Mouse (Mus musculus) midbrain, postnatal 0 days (tissue): ENCODE results near the gene Trappc4. TPM values are rescaled to one million over a fixed set of nuclear protein-coding genes. Genes with fewer than 3 reads are reported as not detected.
"Not testable (repeated sequence)": the region's sequence is repeated elsewhere in the genome, so short reads cannot be mapped to it uniquely, and the experiment has no call there.

Experiments used
- ATAC-seq: fragments of 200-750 bp; cut with Nextera tagmentation; 2 replicates; pipeline ENCODE4 v1.8.0; 2017; ENCODE audit warnings: moderate number of reproducible peaks, mild to moderate bottlenecking, moderate TSS enrichment, moderate library complexity; ENCODE audit not compliant: low FRiP score
- DNase-seq: peaks from one replicate; pipeline ENCODE4 v3.0.0-alpha.2; 2015; ENCODE audit warnings: low spot score
- H3K27ac ChIP-seq: fragments of 300-500 bp; sonication (generic); 2 replicates; pipeline ENCODE4 v1.5.1; 2014; ENCODE audit warnings: low read depth, mild to moderate bottlenecking, low read length, mixed read lengths
- H3K27me3 ChIP-seq: fragments of 300-500 bp; sonication (generic); 2 replicates; pipeline ENCODE4 v1.6.1; 2014; ENCODE audit warnings: low read length, control low read depth, mixed read lengths; ENCODE audit not compliant: insufficient read depth
- H3K36me3 ChIP-seq: fragments of 300-500 bp; sonication (generic); 2 replicates; pipeline ENCODE4 v1.6.1; 2014; ENCODE audit warnings: low read length, control low read depth, mixed read lengths; ENCODE audit not compliant: insufficient read depth
- H3K4me1 ChIP-seq: fragments of 300-500 bp; sonication (generic); 2 replicates; pipeline ENCODE4 v1.6.1; 2014; ENCODE audit warnings: mild to moderate bottlenecking, control low read depth, antibody characterized with exemption, low read length, mixed read lengths; ENCODE audit not compliant: insufficient read depth
- H3K4me2 ChIP-seq: fragments of 300-500 bp; sonication (generic); 2 replicates; pipeline ENCODE4 v1.6.1; 2014; ENCODE audit warnings: low read depth, mild to moderate bottlenecking, low read length, mixed read lengths; ENCODE audit not compliant: poor library complexity, severe bottlenecking
- H3K4me3 ChIP-seq: fragments of 300-500 bp; sonication (generic); 2 replicates; pipeline ENCODE4 v1.5.1; 2014; ENCODE audit warnings: low read depth, mild to moderate bottlenecking, low read length, moderate library complexity
- H3K9ac ChIP-seq: fragments of 300-500 bp; sonication (generic); replicated peaks from 2 replicates; pipeline ENCODE4 v1.6.1; 2014; ENCODE audit warnings: mild to moderate bottlenecking, low read length, moderate library complexity, mixed read lengths; ENCODE audit not compliant: poor library complexity, severe bottlenecking
- H3K9me3 ChIP-seq: fragments of 300-500 bp; sonication (generic); 2 replicates; pipeline ENCODE4 v1.6.1; 2016; ENCODE audit warnings: low read length, control low read depth
- CTCF ChIP-seq: IDR thresholded peaks from 2 replicates; pipeline ENCODE4 v1.5.1; 2016; ENCODE audit warnings: antibody characterized with exemption, mild to moderate bottlenecking
- WGBS: fragments of 180-500 bp; shearing (Covaris S2); extraction: QIAGEN DNeasy Blood & Tissue Kit; methylation state at CpG from one replicate; pipeline ENCODE4 v1.1.7; 2014; 5-methylcytosine and 5-hydroxymethylcytosine counted together
- polyA plus RNA-seq: library from polyadenylated mRNA; unstranded; fragments of >200 nt; fragmentation: Nextera tagmentation; extraction: Ambion mirVana; gene quantifications from 2 replicates; pipeline ENCODE4 v1.2.1, GENCODE M21; 2015
- total RNA-seq: library from RNA; depleted of rRNA; stranded (reverse); fragments of >200 nt; gene quantifications from 2 replicates; pipeline ENCODE4 v1.2.3, GENCODE M21; 2014; rRNA removed

The Trappc4 gene
- 149 and 166 TPM in 2 replicates for total RNA-seq
- polyA plus RNA-seq, result 326 and 327 TPM in 2 replicates

DNA sequence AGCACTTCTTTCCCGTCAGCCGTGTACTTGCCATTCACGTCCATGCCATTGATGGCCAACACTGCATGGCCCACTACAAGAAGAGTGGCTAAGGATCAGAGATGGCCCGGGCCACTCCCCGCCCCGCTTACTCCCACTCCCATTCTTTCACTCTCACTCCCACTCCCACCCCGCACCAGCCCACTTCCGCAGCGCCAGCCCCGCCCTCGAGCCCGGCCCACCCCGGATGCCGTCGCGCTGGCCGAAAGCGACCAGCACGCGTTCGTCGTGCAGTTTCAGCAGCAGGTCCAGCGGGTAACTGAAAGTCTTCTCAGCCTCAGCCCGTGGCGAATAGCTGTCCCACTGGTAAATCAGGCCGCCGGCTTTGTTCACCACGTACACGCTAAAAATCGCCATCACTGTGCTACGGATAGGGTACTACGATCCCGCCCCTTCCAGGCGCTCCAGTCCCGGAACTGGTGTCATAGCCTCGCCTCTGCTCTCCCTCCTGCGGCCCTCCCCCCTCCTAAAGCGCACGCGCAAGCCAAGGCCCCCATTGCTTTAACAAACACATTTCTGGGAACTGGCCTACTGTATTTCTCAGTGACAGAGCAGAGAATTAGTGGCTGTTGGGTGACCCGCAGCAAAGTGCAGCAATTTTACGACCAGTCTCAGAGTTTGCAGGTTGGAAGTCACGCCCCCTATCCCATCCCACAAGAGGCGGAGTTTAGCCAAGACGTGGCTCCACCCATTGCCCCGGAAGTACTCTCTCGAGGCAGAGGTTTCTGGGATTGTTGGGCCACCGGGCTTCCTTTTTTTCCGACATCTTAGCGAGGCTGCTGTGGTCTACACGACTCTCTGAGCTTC is at the start of gene Trappc4, which contains the start of gene Rps25:
Gene Trappc4 (minus strand): TSS at position 695 of the 846 bp plus-strand sequence.
Gene Rps25 (plus strand): TSS at position 234 of the 846 bp plus-strand sequence.
- no peaks in the 10 kb centered on the region for H3K4me1 ChIP-seq
- under 1% methylated on average over 51 of the region's 51 CpGs for WGBS
- ATAC-seq (peak; percentile 96), DNase-seq (peak; percentile 98)
- peak within 1 kb of the TSS; percentile 81 for H3K9ac ChIP-seq
- H3K27me3 ChIP-seq, result no peaks in the 10 kb centered on the region
- peak within 1 kb of the TSS; percentile 56 for H3K4me2 ChIP-seq
- H3K9me3 ChIP-seq, result no peaks in the 10 kb centered on the region
- peak; percentile 38 for TF ChIP-seq CTCF
- peak within 1 kb of the TSS; percentile 93 for H3K27ac ChIP-seq
- H3K36me3 ChIP-seq, result peaks cover 42% of the 10 kb centered on the region
- peak within 1 kb of the TSS; percentile 71 for H3K4me3 ChIP-seq

DNA sequence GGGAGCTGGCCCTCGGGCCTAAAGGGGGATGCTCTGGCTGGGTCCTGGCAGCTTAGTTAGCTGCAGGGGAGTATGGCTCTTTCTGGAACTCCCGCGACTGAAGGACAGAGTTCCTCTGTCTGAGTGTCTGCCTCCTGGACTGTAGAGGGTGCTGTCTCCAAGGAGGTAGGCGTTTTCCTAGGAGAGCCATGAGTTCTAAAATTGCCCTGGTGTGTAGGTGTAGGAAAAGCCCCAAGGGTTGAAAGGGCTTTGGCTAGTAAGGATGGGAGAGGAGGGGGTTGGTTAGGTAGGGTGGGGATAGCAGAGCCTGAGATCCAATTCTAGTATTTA is 47.5 kb upstream of the Trappc4 start, which contains the start of gene Upk2:
Gene Upk2 (minus strand): TSS at position 86 of the 330 bp plus-strand sequence.
- ATAC-seq (no peak), DNase-seq (no peak)
- H3K4me1 ChIP-seq, result no peaks in the 10 kb centered on the region; the same call in 1 of the 2 replicates
- no peak within 1 kb of the TSS for H3K27ac ChIP-seq
- H3K9me3 ChIP-seq, result no peaks in the 10 kb centered on the region
- no peak within 1 kb of the TSS for H3K4me3 ChIP-seq
- H3K36me3 ChIP-seq, result no peaks in the 10 kb centered on the region
- 24% methylated on average over 4 of the region's 4 CpGs for WGBS
- peak; percentile 50 for TF ChIP-seq CTCF
- H3K4me2 ChIP-seq, result no peak within 1 kb of the TSS
- H3K27me3 ChIP-seq, result no peaks in the 10 kb centered on the region
- no peak within 1 kb of the TSS for H3K9ac ChIP-seq

DNA sequence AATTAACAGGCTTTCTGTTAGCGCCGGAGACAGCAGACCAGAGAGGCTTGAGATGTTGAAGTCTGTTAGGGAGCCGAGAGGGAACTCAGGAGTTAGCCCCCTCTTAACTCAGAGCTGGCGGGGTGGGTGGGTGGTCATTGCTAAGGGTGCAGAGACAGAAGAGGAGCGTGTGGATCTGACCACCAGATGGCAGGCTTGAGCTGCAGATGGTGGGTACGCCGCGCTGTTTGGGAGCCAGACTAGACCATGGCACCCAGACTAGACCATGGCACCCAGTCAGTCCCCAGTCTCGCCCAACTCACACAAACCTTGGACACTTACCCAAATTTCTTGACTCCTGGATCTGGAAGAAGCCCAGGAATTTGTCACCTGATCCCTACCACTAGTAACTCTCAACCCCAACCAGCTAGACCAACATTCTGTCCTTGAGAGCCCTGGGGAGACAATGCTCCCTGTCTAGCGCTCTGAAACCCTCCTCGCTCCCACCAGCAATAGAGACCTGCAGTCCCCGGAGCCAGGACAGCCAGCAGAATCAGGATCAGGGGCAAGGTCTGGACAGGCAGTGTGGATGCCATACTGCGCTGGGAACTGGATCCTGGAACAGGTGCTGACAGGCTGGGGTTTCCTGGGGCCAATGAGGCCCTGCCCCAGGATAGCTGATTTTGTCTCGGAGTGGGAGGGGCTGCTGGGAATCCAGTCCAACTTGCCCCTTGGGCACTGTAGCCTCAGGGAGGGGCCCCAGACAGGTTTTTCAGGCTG is 46.9 kb upstream of the Trappc4 start:
- TF ChIP-seq CTCF, result peak; percentile 94
- no peak for ATAC-seq
- Histone ChIP-seq H3K4me1 (no peaks in the 10 kb centered on the region; the same call in 1 of the 2 replicates), H3K4me3 (no peak overlapping the region), H3K4me2 (no peak overlapping the region), H3K27me3 (no peaks in the 10 kb centered on the region), H3K27ac (no peak overlapping the region), H3K36me3 (no peaks in the 10 kb centered on the region), H3K9me3 (no peaks in the 10 kb centered on the region), H3K9ac (no peak overlapping the region)
- DNase-seq, result peak; percentile 87
- 11% methylated on average over 14 of the region's 14 CpGs for WGBS

DNA sequence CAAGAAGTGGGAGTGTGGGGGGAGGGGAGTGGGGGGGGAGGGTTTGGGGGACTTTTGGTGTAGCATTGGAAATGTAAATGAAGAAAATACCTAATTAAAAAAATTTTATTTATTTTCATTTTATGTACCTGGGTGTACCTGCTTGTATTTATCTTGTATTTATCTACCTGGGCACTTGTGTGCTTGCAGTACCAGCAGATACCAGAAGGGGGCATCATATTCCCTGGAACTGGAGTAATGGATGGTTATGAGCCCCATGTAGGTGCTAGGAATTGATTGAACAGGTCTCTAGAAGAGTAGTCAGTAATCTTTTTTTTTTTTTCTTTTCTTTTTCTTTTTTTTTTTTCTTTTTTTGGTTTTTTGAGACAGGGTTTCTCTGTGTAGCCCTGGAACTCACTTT is 43.0 kb upstream of the Trappc4 start:
- ATAC-seq, result no peak
- H3K4me1 ChIP-seq, result no peaks in the 10 kb centered on the region
- H3K9ac ChIP-seq, result no peak overlapping the region
- H3K4me2 ChIP-seq, result no peak overlapping the region
- H3K27ac ChIP-seq, result no peak overlapping the region
- H3K36me3 ChIP-seq, result no peaks in the 10 kb centered on the region
- no peak for DNase-seq
- peak; percentile 45 for TF ChIP-seq CTCF
- no peak overlapping the region for H3K4me3 ChIP-seq
- no peaks in the 10 kb centered on the region for H3K27me3 ChIP-seq
- no peaks in the 10 kb centered on the region for H3K9me3 ChIP-seq

DNA sequence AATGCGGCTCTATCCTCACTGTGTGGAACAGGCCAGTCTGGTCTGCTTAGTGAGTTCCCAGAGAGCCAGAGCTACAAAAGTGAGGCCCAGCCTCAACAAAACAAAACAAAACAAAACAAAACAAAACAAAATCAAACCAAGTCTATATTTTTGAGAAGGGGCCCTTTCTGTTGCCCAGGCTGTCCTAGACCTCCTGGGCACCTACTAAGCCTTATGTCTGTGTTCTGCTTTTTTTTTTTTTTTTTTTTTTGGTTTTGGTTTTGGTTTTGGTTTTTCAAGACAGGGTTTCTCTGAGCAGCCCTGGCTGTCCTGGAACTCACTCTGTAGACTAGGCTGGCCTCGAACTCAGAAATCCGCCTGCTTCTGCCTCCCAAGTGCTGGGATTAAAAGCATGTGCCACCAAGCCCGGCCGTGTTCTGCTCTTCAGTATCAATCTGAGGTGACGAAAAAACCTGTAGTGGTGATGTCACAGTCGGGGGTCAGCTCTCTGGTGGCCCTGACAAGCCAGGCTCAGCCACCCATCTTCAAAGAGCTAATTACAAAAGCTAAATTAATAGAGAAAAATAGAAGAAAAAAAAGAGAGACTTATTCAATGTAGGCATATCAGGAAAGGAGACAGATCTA is 37.1 kb upstream of the Trappc4 start:
- not testable (repeated sequence) for DNase-seq, H3K27me3 ChIP-seq, H3K4me1 ChIP-seq, H3K4me2 ChIP-seq, H3K36me3 ChIP-seq, H3K4me3 ChIP-seq, ATAC-seq, H3K9me3 ChIP-seq, H3K27ac ChIP-seq, H3K9ac ChIP-seq
- WGBS, result 85% methylated on average over 7 of the region's 7 CpGs
